Mouse (Mus musculus): Measurements from ENCODE around the gene Rgs18.

Gene Rgs18

GRCm38 (mm10) chr1:144775331-144775730 lies at the start of gene Rgs18:
Gene Rgs18 (minus strand): TSS chr1:144775435.
- no peak for DNase-seq

DNA sequence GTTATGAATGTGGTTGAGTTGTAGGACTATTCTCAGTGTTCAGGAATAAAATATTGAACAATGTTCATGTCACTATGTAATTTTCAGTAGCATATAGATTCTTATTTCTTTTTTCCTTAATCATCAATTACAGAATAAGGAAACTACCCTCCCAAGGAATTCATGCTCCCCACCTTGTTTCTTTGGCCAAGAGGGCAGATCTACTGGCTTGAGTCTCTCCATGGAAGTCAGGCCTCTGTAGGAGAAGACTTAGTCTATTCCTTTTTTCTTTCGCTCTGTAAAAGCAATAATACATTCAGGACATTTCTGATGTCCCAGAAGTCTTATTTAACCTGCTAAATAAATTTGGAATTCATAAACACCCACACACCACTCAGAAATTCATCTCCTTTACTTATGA lies 841 bp downstream of the Rgs18 start:
- DNase-seq = no peak

GRCm38 (mm10) chr1:144766218-144766617 lies 9.0 kb downstream of the Rgs18 start:
- DNase-seq = no peak

GRCm38 (mm10) chr1:144760792-144761191 lies 14.4 kb downstream of the Rgs18 start:
- DNase-seq = no peak

DNA sequence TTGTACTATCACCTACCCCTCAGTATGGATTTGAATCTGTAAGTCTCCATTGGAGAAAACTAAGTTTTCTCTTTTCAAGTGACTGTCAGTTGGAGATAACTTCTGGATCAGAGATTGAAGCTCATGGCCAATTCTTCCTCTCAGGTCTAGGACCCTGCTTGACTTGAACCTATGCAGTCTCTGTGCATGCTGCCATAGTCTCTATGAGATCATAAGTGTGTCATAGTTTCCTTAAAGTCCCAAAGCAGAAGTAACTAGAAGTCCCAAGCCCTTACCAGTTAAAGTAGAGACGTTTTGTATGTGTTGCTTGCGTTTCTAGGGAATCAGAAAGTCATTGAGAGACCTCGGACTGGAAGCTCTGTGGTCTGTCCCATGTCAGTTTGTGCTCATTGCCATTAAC lies 24.5 kb downstream of the Rgs18 start:
- DNase-seq = no peak

DNA sequence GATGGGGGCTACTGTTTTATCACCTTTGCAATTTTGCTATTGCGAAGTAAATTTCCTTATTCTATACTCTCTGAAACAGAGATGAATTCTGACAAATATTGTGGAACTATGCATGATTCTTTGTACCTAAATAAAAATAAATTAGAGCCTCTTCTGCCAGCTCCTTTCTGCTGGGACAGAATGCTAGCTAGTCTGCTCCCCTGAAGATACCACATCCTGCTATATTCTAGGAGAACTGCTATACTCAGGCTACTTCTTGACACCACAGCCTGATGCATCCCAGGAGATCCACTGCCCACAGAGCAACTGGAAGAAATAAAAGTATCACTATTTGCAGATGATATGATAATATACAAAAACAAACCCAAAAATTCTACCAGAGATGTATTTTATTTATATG lies 29.1 kb downstream of the Rgs18 start:
- no peak for DNase-seq

GRCm38 (mm10) chr1:144737739-144738138 lies 37.5 kb downstream of the Rgs18 start:
- no peak for DNase-seq

DNA sequence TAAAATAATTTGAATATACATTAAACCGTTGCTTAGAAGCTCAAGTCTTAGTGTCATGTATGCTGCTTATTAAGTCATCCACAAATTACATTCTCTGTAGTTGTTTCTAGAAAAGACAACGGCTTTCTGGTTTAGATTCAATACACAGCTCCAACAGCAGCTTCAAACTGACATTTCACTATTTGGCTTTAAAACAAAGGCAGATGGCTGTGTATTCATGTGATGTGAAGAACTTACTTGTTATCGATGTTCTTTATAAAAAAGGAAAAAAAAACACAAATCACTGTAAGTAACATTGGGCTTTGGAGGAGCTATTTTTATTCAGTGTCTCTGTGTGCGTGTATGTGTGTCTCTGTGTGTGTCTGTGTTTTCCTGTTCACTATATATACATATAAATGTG lies 54.5 kb downstream of the Rgs18 start:
- DNase-seq = no peak

GRCm38 (mm10) chr1:144704373-144704772 lies 70.9 kb downstream of the Rgs18 start:
- DNase-seq = no peak

All from kidney, postnatal 10 days (tissue).